Mouse (Mus musculus) WW6 (cell line): ENCODE measurements at regions not wholly inside any gene's neighbourhood (a gene's known extent, or its start where the extent isn't known, plus 50 kb on each side); places are given as distances from the start of the nearest gene placed in this dataset.
A peak's percentile ranks its signal among the peaks of the same experiment; 100 is the strongest.

ENCODE experiments used
- DNase-seq: peaks from one replicate; pipeline ENCODE4 v3.0.0-alpha.2; 2013; ENCODE audit warnings: low read depth, low spot score

- no peak for DNase-seq
These were observed 68.9 kb downstream of the Tex29 start for GRCm38 (mm10) chr8:11909146-11909545.

GRCm38 (mm10) chr8:11911639-11912450 lies 71.6 kb downstream of the Tex29 start:
- DNase-seq: no peak

DNA sequence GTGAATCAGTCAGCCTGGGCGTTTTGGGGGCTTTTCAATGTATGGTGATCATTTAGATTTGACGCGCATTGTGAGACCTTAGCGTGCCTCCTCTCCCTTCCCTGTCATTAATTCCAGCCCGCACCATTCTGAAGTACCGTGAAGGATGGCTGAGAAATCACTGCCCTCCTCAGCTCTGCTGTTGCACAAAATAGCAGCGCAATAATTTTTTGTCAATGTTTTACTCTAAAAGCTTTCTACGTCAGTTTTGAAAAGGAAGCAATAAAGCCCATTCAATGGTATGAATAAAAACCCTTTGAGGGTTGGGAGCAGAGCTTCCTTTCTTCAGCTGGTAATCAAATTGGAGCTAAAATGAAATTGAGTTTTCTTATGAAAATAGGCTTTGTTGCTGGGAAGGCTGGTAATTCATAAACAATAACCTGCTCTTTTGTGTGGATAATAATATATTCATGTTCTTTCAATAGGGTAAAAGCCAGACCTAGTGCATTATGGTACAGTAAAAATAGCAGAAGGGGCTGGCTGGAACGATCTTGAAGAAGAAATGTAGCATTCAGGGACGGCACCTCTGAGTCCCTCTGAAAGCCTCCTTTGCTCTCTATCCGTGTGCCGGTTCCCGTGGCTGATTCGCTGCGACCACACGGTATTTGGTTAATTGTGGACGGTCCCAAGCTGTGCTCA lies 72.3 kb downstream of the Tex29 start:
- DNase-seq: no peak

- DNase-seq: no peak
These were observed 73.0 kb downstream of the Tex29 start for GRCm38 (mm10) chr8:11913129-11913900.

- DNase-seq: no peak
These were observed 73.9 kb downstream of the Tex29 start for GRCm38 (mm10) chr8:11914131-11914530.

- no peak for DNase-seq
These were observed 74.6 kb downstream of the Tex29 start for GRCm38 (mm10) chr8:11914681-11915474.

GRCm38 (mm10) chr8:11915721-11916120 lies 75.4 kb downstream of the Tex29 start:
- DNase-seq: no peak

DNA sequence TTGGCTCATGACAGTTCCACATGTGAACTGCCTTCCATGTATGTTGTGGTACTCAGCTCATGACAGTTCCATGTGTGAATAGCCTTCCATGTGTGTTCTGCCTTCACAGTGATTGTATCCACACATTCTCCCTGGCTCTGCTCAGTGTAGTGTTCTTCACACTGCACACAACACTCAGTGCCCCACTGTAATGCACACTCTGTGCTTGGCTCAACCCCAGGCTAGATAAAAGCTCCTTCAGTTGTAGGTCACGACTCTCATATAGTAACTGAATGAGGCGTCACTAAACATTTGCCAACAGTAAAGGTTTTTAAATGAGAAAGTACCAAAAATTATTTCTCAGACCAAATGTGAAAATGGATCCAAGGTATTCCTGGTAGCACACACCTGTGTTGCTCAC lies 79.6 kb downstream of the Tex29 start:
- no peak for DNase-seq

GRCm38 (mm10) chr8:11923115-11923514 lies 82.8 kb downstream of the Tex29 start:
- DNase-seq: no peak

DNA sequence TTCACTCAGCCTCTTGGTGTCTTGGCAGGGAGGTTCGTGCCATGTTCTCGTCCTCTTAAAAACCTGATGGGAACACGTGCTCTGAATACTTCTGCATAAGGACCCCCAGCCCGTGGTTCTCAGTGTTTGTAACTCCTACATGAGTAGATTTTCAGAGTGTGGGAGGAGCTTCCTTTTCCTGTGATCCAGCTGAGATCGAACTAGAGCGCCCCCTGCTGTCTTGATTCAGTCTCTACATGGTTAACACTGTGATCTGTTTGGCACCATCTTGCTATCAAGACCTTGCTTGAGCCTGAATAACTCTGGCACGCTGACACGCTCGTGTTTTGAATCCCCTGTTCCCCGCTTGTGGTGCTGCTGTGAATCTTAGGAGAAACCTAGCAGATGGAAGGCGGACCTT lies 83.9 kb downstream of the Tex29 start:
- DNase-seq: peak; percentile 45

DNA sequence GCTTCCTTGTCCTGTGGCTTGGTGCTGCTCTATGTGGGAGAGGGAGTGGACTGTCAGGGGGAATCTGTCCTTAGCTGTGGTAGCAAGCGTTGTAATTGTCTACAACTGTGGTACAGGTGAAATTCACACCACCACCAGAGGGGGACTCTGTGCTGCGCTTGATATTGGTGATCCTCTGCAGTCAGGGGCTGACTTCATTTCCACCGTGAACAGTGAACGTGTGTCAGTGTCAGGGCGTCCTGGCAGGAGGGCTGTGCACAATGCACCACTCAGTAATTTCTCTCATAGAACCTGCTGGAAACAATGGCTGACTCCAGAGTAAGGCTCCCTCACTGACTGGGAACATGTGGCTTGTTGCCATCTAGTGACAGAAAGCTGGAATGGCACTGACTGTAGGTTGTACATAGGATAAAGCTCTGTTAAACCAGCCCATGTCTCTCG lies 102.6 kb downstream of the Tex29 start:
- peak; percentile 47 for DNase-seq

DNA sequence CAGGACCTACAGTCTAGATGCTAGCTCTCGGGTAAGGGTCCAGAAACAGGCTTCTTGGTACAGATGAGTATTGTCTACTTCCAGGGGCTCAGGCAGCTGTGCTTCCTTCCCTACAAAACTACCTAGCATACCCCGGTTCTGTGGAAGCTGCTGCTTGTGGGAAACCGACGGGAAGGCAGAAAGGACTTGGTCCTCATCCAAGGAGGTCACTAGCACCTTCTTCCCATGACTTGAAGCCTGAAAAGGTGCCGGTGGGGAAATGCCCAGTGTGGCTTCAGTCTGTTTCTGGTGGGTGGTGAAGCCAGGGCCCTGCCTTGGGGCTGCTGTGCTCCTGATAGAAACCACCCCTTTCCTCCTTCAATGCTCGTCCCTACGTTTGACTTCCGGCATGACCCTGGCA lies 107.5 kb downstream of the Tex29 start:
- no peak for DNase-seq

DNA sequence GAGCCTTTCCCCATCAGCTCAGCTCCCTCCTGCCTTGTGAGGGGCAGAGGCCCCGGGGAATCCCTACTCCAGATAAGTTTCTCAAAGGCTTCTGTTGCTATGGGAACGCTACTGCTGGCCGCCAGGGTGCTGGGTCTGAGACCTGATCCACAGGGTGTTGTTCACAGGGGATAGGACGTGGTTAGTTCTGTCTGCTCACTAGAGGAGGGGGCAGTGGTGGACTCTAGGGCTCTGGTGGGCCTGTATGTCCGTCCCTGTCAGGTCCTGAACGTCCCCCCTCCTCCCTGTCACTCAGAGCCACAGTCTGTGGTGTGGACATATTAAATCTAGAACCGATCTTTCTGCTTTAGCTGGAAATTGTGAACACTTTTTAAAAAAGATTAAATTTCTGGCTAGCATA lies 116.0 kb downstream of the Tex29 start:
- DNase-seq: no peak

DNA sequence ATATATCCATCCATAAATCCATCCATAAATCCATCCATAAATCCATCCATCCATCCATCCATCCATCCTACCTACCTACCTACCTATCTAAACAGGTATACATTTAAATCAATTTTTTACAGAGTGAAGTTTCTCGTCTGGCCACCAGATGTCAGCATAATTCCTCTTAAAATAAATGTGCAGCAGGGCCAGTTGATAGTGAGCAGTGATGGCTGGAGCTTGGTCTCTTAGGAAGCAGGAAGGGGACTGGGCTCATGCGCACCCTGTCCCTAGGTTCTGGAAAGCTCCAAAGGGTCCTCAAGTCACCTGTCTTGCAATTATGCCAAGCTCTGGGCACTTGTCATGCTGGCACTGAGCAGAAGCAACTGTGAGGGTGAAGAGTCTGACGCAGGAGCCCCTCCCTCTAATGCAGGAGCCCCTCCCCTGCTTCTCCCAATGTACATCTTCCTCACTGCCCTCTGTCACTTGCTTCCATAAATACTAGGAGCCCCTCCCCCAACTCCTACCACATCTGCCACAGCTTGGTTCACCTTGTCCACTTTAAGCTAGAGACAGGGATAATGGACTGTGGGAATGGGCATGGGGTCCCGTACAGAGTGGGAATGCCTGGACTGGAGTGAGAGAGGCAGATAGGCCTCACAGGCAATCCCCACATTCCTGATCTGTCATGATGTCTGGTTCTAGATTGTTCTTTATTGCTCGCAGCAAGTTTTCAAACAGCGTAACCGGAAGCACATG lies 116.9 kb downstream of the Tex29 start:
- peak; percentile 13 for DNase-seq

- DNase-seq: no peak
These were observed 117.9 kb downstream of the Tex29 start for GRCm38 (mm10) chr8:11958176-11958575.

- no peak for DNase-seq
These were observed 119.2 kb downstream of the Tex29 start for GRCm38 (mm10) chr8:11959466-11959865.

- DNase-seq: no peak
These were observed 123.3 kb downstream of the Tex29 start for GRCm38 (mm10) chr8:11963575-11963974.

DNA sequence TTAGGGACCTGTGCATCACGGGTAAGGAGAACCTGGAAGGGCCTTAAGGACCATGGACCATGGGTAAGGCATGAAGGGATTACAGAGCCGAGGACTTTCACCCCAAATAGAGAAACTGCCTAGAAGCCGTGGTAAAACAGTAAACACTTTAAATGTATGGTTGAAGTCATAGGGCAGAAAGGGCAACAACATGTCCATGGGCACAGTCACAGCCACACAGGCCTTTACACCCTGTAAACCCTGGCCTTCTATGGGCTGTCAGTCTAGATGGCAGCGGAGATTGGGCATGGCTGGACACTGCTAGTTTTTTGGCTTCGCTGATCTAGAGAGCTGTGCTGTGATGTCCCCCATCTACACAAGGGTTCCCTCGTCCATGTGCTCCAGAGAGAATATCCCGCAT lies 127.4 kb downstream of the Tex29 start:
- no peak for DNase-seq

DNA sequence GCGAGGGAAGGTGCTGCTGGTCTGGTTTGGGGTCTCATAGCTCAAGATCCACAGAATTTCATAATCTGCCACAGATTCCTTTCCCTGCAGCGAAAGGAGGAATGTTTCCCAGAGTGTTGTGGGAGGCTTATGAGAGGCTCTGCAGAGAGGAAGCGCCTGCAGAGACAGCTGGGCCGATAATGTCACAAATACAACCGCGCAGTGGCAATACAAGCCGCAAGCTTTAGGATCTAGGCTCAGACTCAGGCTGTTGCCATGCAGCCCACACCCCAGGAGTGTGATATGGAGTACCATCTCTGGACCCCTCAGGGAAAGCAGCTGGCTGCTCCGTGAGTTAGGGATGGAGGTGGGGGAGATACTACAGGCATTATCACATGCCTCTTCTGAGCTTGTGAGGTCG lies 130.2 kb downstream of the Tex29 start:
- no peak for DNase-seq

DNA sequence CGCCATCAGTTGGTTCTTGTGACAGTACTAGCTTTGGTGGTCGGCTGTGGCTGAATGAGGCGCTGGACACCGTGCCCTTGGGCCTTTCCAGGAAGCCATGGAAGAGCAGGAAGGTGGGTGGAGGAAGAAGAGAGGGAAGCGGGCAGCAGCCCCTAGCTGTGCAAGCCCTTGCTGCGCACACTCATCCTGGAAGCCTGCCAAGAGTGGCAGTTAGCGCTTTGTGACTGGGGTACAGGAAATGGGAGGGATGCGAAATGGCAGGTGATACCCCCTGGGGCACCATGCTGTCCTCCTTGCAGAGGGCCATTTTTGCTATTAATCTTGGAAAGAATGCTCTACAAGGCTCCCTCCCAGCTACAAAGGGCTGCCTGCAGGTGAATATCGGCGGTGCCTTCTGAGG lies 133.2 kb downstream of the Tex29 start:
- no peak for DNase-seq

GRCm38 (mm10) chr8:11977121-11977520 lies 136.8 kb downstream of the Tex29 start:
- DNase-seq: no peak
